In genomic region chr12:108757717-108758257, GRCm38 (mm10) we compare ENCODE assay signal across 8 mouse cellular contexts. TPM values are rescaled to one million over a fixed set of nuclear protein-coding genes. Genes with fewer than 3 reads are reported as not detected.
DNase-seq lines count a peak whose midpoint lies in the region; ATAC-seq lines count a peak whose summit lies in the region.

No protein-coding gene starts in this region.

- peak; percentile 96 to 98 for DNase-seq in adrenal gland, adult (ENCODE audit: inconsistent age in 2 of 2, low spot score in 1 of 2)
- DNase-seq in embryo, embryonic 10.5 days (ENCODE audit: low spot score): peak; percentile 99
- DNase-seq in gastrocnemius, postnatal 25 days: peak; percentile 97
- peak; percentile 98 to 99 for DNase-seq in left cerebral cortex, postnatal 25 days (ENCODE audit: low spot score in 2 of 2)
- peak; percentile 99 for DNase-seq in midbrain, embryonic 10.5 days (ENCODE audit: low spot score)
- peak; percentile 99 for DNase-seq in right cerebral cortex, postnatal 4 days
- DNase-seq in MN1 (ENCODE audit: low spot score): no peak

- H3K4me1 ChIP-seq in intestine, embryonic 15.5 days (replicated peaks): 0 out of 2 replicates have a peak, but pooled peaks cover 4% of the 10 kb centered on the region
- H3K4me1 ChIP-seq in midbrain, embryonic 10.5 days: peaks cover 11% of the 10 kb centered on the region

- no peaks in the 10 kb centered on the region for H3K9me3 ChIP-seq in intestine, embryonic 15.5 days
- no peaks in the 10 kb centered on the region for H3K9me3 ChIP-seq in midbrain, embryonic 10.5 days (replicated peaks)

- no peaks in the 10 kb centered on the region for H3K27me3 ChIP-seq in intestine, embryonic 15.5 days (replicated peaks)
- no peaks in the 10 kb centered on the region for H3K27me3 ChIP-seq in midbrain, embryonic 10.5 days (ENCODE audit: low read depth, poor library complexity, severe bottlenecking)

- H3K36me3 ChIP-seq in intestine, embryonic 15.5 days: no peaks in the 10 kb centered on the region
- no peaks in the 10 kb centered on the region for H3K36me3 ChIP-seq in midbrain, embryonic 10.5 days

- peak overlapping the region; percentile 85 for H3K4me2 ChIP-seq in intestine, embryonic 15.5 days (replicated peaks)

- ATAC-seq in intestine, embryonic 15.5 days: peak; percentile 99

- H3K27ac ChIP-seq in intestine, embryonic 15.5 days: peak overlapping the region; percentile 49; the same call in 1 of the 2 replicates
- H3K27ac ChIP-seq in midbrain, embryonic 10.5 days (replicated peaks): peak overlapping the region; percentile 87

- WGBS in intestine, embryonic 15.5 days: under 1% methylated on average over 41 of the region's 41 CpGs
- under 1% methylated on average over 41 of the region's 41 CpGs for WGBS in midbrain, embryonic 10.5 days

- peak overlapping the region; percentile 60 for H3K9ac ChIP-seq in intestine, embryonic 15.5 days

- intact Hi-C loops in left cerebral cortex, postnatal 25 days (cut with DNase I): loop anchor here (2.0 to 5.0 kb wide), 2 partner anchors 145 to 195 kb away; no protein-coding TSS in a partner anchor

- peak overlapping the region; percentile 61 for H3K4me3 ChIP-seq in intestine, embryonic 15.5 days (replicated peaks)
- peak overlapping the region; percentile 71 for H3K4me3 ChIP-seq in midbrain, embryonic 10.5 days

RNA-seq across cellular contexts. Expression of gene Yy1, which starts 35.0 kb away (rescaled TPM):
- total RNA-seq in gastrocnemius, postnatal 25 days (2021): 10 to 100 TPM; 23.9 to 25.4 TPM
- polyA plus RNA-seq in intestine, embryonic 15.5 days (2015; fragmentation: Nextera tagmentation; extraction: Ambion mirVana): 15.3 and 15.7 TPM in 2 replicates
- total RNA-seq in left cerebral cortex, postnatal 25 days (2021): 10 to 100 TPM; 46.9 to 49.8 TPM
- polyA plus RNA-seq in midbrain, embryonic 10.5 days (2016; fragmentation: Nextera tagmentation; extraction: Ambion mirVana): 13.0 and 14.4 TPM in 2 replicates

RNA-seq across cellular contexts. Expression of gene Degs2, which starts 55.7 kb away (rescaled TPM):
- under 1 TPM in 1 of 2 experiments, not detected in 1; 0.19 TPM for total RNA-seq in gastrocnemius, postnatal 25 days (2021)
- 88.3 and 109 TPM in 2 replicates for polyA plus RNA-seq in intestine, embryonic 15.5 days (2015; fragmentation: Nextera tagmentation; extraction: Ambion mirVana)
- total RNA-seq in left cerebral cortex, postnatal 25 days (2021): 1 to 10 TPM; 4.0 to 4.2 TPM
- 1.1 and 2.2 TPM in 2 replicates for polyA plus RNA-seq in midbrain, embryonic 10.5 days (2016; fragmentation: Nextera tagmentation; extraction: Ambion mirVana)

Comparison
In these comparisons a context has a peak if more than half of its experiments do, and no peak if none do; other contexts are left out.
1. RNA of gene Degs2, which starts 55.7 kb away (total RNA-seq): 4.0 to 4.2 TPM in left cerebral cortex, postnatal 25 days; 0.19 TPM in gastrocnemius, postnatal 25 days; every median in the first group is over 4 times any median in the second.